Mouse (Mus musculus): ENCODE data around the gene Pfdn2. TPM values are rescaled to one million over a fixed set of nuclear protein-coding genes. Genes with fewer than 3 reads are reported as not detected.
"Not testable (repeated sequence)": the region's sequence is repeated elsewhere in the genome, so short reads cannot be mapped to it uniquely, and the experiment has no call there.

Gene Pfdn2
- total RNA-seq (2021): 10 to 100 TPM; 74.3 to 84.4 TPM

DNA sequence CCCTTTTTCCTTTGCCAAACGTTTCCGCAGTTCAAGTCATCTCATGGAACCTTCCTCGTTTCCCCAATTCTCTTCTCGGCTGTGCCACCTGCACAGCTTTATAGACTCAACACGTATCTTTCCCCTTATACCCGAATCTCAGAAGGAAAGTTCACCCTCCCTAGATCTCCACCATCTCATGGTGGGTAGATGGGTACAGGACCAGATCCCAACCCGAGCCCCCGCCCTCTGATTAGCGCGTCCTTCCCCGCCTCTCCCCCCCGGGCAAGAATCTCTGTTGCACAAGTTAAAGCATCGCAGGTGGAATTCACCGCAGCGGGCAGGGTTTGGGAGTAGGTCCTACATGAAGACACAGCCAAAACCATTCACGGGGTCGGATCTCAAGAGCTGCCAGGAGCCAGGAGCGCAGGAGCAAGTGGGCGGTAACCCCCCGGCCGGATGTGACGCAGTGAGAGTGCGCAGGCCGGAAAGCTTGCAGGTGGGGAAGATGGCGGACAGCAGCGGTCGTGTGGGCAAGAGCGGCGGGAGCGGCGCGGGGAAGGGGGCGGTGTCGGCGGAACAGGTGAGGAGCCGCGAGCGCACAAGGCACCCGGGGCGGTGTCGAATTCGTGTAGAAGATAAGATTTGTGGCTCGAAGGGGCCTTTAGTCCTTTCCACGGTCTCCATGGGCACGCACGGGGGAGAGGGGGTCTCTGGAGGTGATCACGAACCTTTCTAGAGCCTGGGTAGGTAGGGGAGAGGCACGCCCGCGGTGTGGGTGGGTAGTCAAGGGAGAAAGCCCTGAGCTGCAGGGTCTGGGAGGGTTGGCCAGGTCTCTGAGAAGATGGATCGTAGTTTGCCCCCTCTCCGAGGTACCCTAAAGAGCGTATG is at the start of gene Pfdn2, which contains the start of gene Nit1:
Gene Pfdn2 (plus strand): TSS at position 446 of the 870 bp plus-strand sequence.
Gene Nit1 (minus strand): TSS at position 422 of the 870 bp plus-strand sequence.
- peak; percentile 83 for DNase-seq (ENCODE audit: low spot score)
- intact Hi-C loops (cut with DNase I): no loop called here

DNA sequence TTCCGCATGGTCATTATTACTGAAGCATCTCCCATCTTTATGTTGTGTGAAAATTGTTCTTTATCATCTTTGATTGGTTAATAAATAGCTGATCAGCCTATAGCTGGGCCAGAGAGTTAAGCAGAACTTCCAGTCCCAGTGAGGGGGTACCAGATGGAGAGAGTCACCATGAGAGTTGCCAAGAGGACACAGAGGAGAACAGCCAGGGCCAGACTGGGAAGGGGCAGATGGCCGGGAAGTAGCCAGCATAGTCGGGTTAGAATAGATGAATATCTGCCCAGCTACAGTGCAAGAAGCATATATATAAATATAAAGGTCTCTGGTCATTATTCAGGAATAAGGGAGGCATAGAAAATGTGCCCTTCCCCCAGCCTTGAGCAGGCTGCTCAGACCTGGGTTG is 47.2 kb upstream of the Pfdn2 start:
- no peak for DNase-seq (ENCODE audit: low spot score)
- intact Hi-C loops (cut with DNase I): no loop called here

GRCm38 (mm10) chr1:171306157-171306556 is 39.3 kb upstream of the Pfdn2 start:
- intact Hi-C loops (cut with DNase I); DNase-seq (ENCODE audit: low spot score): not testable (repeated sequence)

GRCm38 (mm10) chr1:171309321-171309720 is 36.1 kb upstream of the Pfdn2 start:
- no peak for DNase-seq (ENCODE audit: low spot score)
- intact Hi-C loops (cut with DNase I): no loop called here

DNA sequence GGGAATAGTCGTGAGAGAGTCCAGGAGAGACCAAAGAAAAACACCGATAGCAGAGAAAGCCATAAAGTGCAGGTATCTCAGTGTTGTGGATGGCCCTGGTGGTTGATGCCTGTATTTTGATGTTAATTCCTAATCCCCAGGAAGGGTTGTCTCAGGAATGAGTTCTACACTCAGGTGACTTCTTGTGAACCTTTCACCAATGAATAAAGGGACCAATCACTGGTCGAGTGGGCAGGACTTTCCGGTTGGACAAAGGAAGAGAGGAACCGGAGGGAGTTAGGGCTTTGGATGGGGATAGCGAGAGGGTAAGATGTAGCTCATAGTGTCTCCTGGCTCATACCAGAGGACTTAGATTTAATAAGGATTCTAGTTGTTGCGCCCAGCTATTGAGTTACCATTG is 25.7 kb upstream of the Pfdn2 start:
- no peak for DNase-seq (ENCODE audit: low spot score)
- intact Hi-C loops (cut with DNase I): no loop called here

- intact Hi-C loops (cut with DNase I): no loop called here
- DNase-seq (ENCODE audit: low spot score): no peak
Measured at GRCm38 (mm10) chr1:171320151-171320550, 25.3 kb upstream of the Pfdn2 start.

DNA sequence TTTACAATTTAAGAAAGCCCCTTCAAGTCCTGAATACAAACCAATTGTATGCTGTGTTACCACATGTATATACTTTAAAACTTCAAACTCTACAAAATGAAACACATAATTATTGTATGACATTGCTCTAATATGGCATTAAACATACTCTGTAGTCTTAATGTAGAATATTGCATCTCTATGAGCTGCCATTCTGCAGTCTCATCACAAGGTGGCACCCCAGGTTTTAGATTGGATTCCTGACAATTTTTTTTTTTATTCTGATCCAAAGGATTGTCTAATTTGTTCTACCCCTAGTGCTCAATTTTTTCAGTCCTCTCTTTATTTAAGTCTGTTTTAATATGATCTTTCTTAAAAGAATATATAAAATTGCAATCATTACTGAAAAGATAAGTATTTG is 24.1 kb upstream of the Pfdn2 start:
- intact Hi-C loops (cut with DNase I): no loop called here
- no peak for DNase-seq (ENCODE audit: low spot score)

- intact Hi-C loops (cut with DNase I): loop anchor here (2.0 kb wide), 1 partner anchor 33 kb away; no protein-coding TSS in a partner anchor
- no peak for DNase-seq (ENCODE audit: low spot score)
Measured at GRCm38 (mm10) chr1:171322012-171322411, 23.5 kb upstream of the Pfdn2 start.

- no peak for DNase-seq (ENCODE audit: low spot score)
- intact Hi-C loops (cut with DNase I): loop anchor here (5.0 kb wide), 1 partner anchor 87 kb away; the partner anchor contains the start of gene Usf1
Measured at GRCm38 (mm10) chr1:171325571-171325970, 19.9 kb upstream of the Pfdn2 start.

- intact Hi-C loops (cut with DNase I): loop anchor here (5.0 kb wide), 1 partner anchor 86 kb away; the partner anchor contains the start of gene Usf1
- DNase-seq (ENCODE audit: low spot score): not testable (repeated sequence)
Measured at GRCm38 (mm10) chr1:171326588-171326987, 18.9 kb upstream of the Pfdn2 start.

- intact Hi-C loops (cut with DNase I): loop anchor here (2.0 to 5.0 kb wide), 2 partner anchors 33 to 84 kb away; partner anchors contain the start of genes Ufc1 and Usf1
- DNase-seq (ENCODE audit: low spot score): no peak
Measured at GRCm38 (mm10) chr1:171328244-171328643, 17.2 kb upstream of the Pfdn2 start.

DNA sequence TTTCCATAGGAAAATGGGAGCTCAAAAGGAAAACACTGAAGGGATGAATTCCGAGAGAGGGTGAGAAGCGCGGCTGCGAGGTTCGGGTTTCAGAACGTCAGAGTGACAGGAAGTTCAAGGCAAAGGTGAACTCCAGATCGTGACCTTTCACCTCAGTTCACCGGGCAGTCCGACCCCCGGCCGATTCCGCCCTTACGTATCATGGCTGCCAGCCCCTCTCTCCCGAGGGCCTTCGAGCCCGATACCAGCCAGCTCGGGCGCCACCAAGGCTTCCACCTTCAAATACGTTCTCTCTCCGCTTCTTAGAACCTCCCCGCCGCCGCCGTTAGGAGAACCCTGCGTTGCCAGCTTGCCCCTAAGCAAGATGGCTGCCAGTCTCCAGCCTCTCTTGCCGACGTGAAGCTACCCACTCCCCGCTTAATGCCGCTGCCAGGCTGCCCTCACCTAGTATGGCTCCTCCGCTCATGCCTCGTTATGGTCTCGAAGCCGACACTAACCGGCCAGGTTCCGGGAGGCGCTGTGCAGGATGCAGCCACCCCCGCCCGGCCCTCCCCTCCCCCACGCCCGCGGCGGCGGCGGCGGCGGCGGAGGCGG is 16.5 kb upstream of the Pfdn2 start, which contains the start of gene Dedd:
Gene Dedd (plus strand): TSS at position 307 of the 594 bp plus-strand sequence.
- peak; percentile 91 for DNase-seq (ENCODE audit: low spot score)
- intact Hi-C loops (cut with DNase I): loop anchor here (2.0 to 5.0 kb wide), 2 partner anchors 34 to 83 kb away; partner anchors contain the start of genes Ufc1 and Usf1

DNA sequence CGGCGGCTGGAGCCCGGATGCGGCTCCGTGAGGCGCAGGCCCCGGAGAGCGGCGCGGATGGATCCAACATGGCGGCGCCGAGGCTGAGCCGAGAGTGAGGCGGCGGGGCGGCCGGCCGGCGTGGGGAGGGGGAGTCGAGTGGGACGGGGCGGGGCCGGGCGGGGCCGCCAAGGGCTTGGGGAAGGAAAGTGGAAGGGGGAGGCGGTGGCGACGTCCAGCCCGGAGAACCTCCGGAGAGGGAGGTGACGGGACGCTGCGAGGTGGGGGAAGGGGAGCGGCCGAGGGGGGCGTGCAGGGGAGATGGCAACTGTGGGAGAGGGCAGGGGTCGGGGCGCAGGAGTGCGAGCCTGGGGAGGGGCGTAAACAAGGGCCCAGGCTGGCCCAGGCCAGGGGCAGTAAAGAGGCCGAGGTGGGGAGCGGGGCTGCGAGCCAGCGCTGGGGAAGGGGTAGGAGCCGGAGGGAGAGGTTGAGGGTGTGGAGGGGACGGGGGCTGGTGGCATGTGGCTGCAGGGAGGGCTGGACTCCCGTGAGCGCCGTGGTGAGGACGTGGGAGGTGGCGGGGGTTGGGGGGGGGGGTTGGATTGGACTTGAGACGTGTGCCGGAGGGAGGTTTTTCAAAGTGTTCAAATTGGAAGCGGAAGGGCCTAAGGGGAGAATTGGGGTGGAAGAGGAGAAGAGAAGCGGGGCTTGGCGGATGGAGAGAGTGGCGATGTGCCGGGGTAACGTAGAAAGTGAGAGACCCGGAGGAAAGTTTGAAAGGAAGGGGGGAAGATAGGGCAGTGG is 15.8 kb upstream of the Pfdn2 start:
- DNase-seq (ENCODE audit: low spot score): no peak
- intact Hi-C loops (cut with DNase I): loop anchor here (2.0 to 5.0 kb wide), 2 partner anchors 35 to 83 kb away; partner anchors contain the start of genes Ufc1 and Usf1

DNA sequence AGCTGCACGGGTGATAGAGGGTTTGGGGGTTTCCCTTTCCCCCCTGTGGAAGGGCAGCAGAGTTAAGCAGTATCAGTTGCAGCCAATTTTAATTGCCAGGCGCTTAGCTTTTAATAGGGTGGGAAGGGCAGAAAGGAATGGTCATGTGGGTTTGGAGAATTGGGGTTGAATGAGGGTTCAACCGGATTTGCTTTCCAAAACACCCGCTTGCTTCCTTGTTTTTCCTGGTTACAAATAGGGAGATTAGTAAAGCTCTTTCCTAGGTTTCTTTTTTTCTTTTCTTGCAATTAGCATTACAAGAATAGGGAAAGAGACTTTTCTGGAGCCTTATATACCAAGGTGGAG is 15.3 kb upstream of the Pfdn2 start:
- no peak for DNase-seq (ENCODE audit: low spot score)
- intact Hi-C loops (cut with DNase I): no loop called here

- intact Hi-C loops (cut with DNase I): no loop called here
- DNase-seq (ENCODE audit: low spot score): no peak
Measured at GRCm38 (mm10) chr1:171342262-171343207, 2.9 kb upstream of the Pfdn2 start.

DNA sequence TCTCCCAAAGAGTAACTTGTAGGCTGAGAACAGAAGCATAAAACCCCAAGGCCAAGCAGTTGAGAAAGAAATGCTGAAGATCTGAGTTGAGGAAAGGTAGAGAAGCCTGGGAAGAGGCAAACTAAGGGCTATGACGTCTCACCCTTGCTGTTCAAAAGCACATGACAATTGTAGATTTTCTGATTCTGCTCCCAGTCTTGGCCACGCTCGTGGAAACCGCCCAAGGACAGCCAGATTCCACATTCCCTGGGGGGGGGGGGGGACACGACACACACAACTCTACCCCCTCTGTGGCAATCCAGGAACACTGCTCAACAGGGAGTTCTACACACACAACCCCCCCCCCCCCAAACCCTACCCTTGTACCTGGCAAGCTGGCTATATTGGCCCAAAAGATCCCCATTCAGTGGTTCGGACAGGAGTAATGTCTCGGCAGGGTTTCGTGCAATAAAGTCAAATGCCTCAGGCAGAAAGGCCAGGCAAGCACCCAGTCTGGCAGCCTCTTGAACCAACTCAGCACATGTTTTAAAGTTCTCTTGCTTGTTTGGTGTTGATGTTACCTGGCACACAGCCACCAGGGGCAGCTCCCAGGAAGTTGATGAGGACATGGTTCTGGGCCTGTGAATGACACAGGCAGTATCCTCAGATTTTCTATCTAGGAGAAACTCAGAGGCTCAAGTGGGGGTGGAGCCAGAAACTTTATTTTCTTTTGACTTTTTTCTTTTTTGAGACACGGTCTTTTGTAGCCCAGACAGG is 1.4 kb upstream of the Pfdn2 start:
- intact Hi-C loops (cut with DNase I): no loop called here
- no peak for DNase-seq (ENCODE audit: low spot score)

GRCm38 (mm10) chr1:171344715-171345114 is 755 bp upstream of the Pfdn2 start:
- DNase-seq (ENCODE audit: low spot score): no peak
- intact Hi-C loops (cut with DNase I): no loop called here

- no peak for DNase-seq (ENCODE audit: low spot score)
- intact Hi-C loops (cut with DNase I): no loop called here
Measured at GRCm38 (mm10) chr1:171346095-171346450, 603 bp downstream of the Pfdn2 start.

Data from heart, postnatal 25 days (tissue).